Mouse (Mus musculus): Measurements from ENCODE around the gene Zic5. TPM values are rescaled to one million over a fixed set of nuclear protein-coding genes. Genes with fewer than 3 reads are reported as not detected.

Gene Zic5
- total RNA-seq (2021), result 1 to 10 TPM; 4.3 to 5.4 TPM
- long read RNA-seq, full-length matches to known transcripts, result 1 of 2 reads
- long read RNA-seq, partial matches to known transcripts, result 0 of 2 reads
- long read RNA-seq, other reads (novel, unspliced or antisense), result 1 of 2 reads

GRCm38 (mm10) chr14:122464763-122465741 lies at the start of gene Zic5:
Zic5 (minus strand) TSS chr14:122465677.
- peak; percentile 75 to 77 for DNase-seq (ENCODE audit: low spot score in 2 of 2)

- DNase-seq (ENCODE audit: low spot score in 2 of 2), result no peak
Observed at GRCm38 (mm10) chr14:122513511-122514036, 48.1 kb upstream of the Zic5 start.

GRCm38 (mm10) chr14:122511519-122511918 lies 46.0 kb upstream of the Zic5 start:
- no peak for DNase-seq (ENCODE audit: low spot score in 2 of 2)

- DNase-seq (ENCODE audit: low spot score in 2 of 2), result no peak
Observed at GRCm38 (mm10) chr14:122509058-122509457, 43.6 kb upstream of the Zic5 start.

GRCm38 (mm10) chr14:122492015-122492414 lies 26.5 kb upstream of the Zic5 start:
- no peak for DNase-seq (ENCODE audit: low spot score in 2 of 2)

GRCm38 (mm10) chr14:122491521-122491920 lies 26.0 kb upstream of the Zic5 start:
- no peak for DNase-seq (ENCODE audit: low spot score in 2 of 2)

- DNase-seq (ENCODE audit: low spot score in 2 of 2), result peak; percentile 21 to 34
Observed at GRCm38 (mm10) chr14:122490441-122491328, 25.2 kb upstream of the Zic5 start, which contains the start of gene Gm10837. Gm10837 (plus strand) TSS chr14:122490586.

- DNase-seq (ENCODE audit: low spot score in 2 of 2), result no peak
Observed at GRCm38 (mm10) chr14:122489686-122490414, 24.4 kb upstream of the Zic5 start.

GRCm38 (mm10) chr14:122489041-122489440 lies 23.6 kb upstream of the Zic5 start:
- DNase-seq (ENCODE audit: low spot score in 2 of 2), result no peak

GRCm38 (mm10) chr14:122487366-122487765 lies 21.9 kb upstream of the Zic5 start:
- no peak for DNase-seq (ENCODE audit: low spot score in 2 of 2)

- DNase-seq (ENCODE audit: low spot score in 2 of 2), result no peak
Observed at GRCm38 (mm10) chr14:122486611-122487010, 21.1 kb upstream of the Zic5 start.

GRCm38 (mm10) chr14:122485635-122486181 lies 20.2 kb upstream of the Zic5 start:
- DNase-seq (ENCODE audit: low spot score in 2 of 2), result no peak

GRCm38 (mm10) chr14:122484844-122485551 lies 19.5 kb upstream of the Zic5 start:
- peak; percentile 24 to 37 for DNase-seq (ENCODE audit: low spot score in 2 of 2)

GRCm38 (mm10) chr14:122484458-122484843 lies 19.0 kb upstream of the Zic5 start:
- DNase-seq (ENCODE audit: low spot score in 2 of 2), result no peak

GRCm38 (mm10) chr14:122483556-122484421 lies 18.3 kb upstream of the Zic5 start:
- DNase-seq (ENCODE audit: low spot score in 2 of 2), result peak in 1 of 2 experiments; percentile 16

- peak in 1 of 2 experiments; percentile 17 for DNase-seq (ENCODE audit: low spot score in 2 of 2)
Observed at GRCm38 (mm10) chr14:122483024-122483385, 17.5 kb upstream of the Zic5 start.

GRCm38 (mm10) chr14:122482081-122483023 lies 16.9 kb upstream of the Zic5 start:
- DNase-seq (ENCODE audit: low spot score in 2 of 2), result peak; percentile 22 to 34

Data from layer of hippocampus, postnatal 10 days (tissue).